Mouse (Mus musculus) liver, adult (tissue): ENCODE data around the gene G6pc2.

Source experiments
- GATA4 ChIP-seq: IDR thresholded peaks from 2 replicates; pipeline ENCODE4 v1.6.1; 2014; ENCODE audit warnings: mild to moderate bottlenecking, low read length; ENCODE audit not compliant: insufficient replicate concordance

G6pc2 gene

GRCm38 (mm10) chr2:69228635-69229034 is 17.8 kb downstream of the G6pc2 start:
- TF ChIP-seq GATA4, result no peak

DNA sequence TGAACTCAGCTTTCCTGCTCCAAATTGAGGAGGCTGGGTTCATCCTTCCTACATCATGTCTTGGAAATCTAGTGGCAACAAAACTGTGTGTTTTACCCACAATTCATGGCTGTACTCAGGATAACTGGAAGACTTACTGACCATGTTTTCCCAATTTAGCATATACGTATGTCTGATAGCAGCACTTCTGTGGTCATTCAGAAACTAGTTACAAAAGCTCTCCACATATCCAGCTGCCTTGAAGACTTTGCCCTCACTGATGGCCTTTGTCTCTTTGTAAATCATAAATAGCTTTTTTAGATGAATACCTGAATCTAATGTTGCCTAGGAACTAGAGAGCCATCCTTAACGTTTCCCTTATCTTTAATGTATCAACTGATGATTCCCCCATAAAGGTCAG is 19.3 kb downstream of the G6pc2 start:
- TF ChIP-seq GATA4, result no peak

DNA sequence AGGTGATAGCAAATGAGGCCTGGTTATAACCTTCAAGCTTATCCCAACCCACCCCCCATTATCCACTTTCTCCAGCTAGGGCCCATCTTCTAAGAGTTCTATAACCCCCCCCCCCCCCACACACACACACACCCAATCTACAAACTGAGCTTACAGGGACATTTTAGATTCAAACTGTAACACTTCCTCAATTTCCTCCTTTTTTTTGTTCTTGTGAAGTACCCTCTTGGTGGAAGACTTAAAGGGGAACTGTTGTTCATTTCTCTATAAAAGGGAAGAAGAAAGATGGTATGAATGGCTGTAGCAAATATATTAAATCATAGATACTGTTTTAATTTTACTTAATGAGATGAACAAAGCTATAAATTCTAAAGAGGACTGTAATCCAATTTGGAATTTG is 21.2 kb downstream of the G6pc2 start:
- no peak for TF ChIP-seq GATA4

DNA sequence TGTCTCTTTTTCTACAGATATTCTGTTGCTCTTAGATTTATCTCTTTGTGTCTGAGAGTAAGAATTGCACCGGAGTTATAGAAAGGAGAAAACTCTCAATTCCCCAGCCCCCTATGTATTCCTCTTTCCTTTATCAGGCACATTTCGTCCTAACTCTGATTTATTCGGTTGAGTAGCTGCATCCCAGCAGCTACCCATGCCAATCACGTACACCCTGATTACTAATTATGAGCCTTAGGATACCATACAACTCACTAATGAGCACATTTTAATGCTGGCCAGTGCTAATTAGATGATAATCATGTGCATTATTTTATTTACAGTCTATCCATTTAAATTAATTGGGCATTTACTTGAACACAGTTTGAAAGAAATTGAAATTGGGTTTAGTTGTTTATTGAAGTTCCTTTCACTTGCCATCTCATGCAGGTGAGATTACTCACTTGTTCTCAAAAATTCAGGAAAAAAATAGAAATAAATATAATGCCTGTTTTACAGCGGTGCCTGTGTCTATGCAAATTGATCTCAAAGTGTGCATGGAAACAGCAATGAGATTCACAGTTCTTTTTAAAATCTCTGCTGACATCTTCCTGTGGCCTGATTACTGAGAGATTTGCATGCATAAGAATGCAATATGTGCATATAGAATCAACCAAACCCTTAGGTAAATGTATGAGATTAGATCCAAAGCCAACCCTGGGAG is 24.3 kb downstream of the G6pc2 start:
- TF ChIP-seq GATA4, result no peak

- no peak for TF ChIP-seq GATA4
Measured at GRCm38 (mm10) chr2:69239315-69239714, 28.4 kb downstream of the G6pc2 start.

- no peak for TF ChIP-seq GATA4
Measured at GRCm38 (mm10) chr2:69244924-69245323, 34.1 kb downstream of the G6pc2 start.

DNA sequence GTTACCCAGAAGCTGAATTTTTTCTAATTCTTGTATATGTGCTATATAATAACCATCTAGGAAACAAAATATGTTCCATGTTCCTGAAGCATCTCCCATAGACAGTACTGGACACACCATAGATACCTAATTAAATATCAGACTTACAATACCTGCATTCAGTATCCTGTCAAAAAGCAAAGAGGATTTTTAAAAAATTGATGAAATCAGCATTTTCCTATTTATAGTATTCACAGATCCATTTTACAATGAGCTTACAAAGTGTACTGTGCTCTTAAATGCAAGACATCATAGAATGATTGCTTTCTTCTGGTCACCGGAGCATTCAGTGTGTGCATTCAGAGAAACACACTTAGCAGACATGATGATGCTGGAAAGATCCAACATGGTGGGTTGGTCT is 36.2 kb downstream of the G6pc2 start:
- TF ChIP-seq GATA4, result no peak

- TF ChIP-seq GATA4, result no peak
Measured at GRCm38 (mm10) chr2:69248221-69248755, 37.4 kb downstream of the G6pc2 start.

GRCm38 (mm10) chr2:69264069-69264618 is 53.3 kb downstream of the G6pc2 start:
- TF ChIP-seq GATA4, result no peak

DNA sequence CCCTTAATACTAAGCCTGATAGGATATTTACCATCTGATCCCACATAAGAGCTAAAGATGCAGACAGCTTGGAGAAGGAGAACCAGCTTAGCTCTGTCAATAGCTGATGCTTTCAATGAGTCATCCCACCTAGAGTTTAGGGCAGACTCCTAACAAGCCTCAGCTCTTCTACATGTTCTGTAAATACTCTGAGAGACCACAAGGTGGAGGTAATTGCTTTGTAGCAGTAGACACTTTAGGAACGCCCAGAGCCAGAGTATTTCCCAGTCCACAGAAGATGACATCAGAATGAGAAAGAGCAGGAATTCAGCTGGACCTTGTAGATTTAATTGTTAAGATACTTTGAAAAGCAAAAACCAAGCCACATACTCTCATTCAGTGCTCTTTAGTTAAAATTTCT is 65.0 kb downstream of the G6pc2 start:
- TF ChIP-seq GATA4, result no peak
